Mouse (Mus musculus) kidney, postnatal 0 days (tissue): ENCODE results near the gene Ncoa6. TPM values are rescaled to one million over a fixed set of nuclear protein-coding genes. Genes with fewer than 3 reads are reported as not detected.

ENCODE experiments used
- ATAC-seq: fragments of 200-750 bp; cut with Nextera tagmentation; replicated peaks from 2 replicates; pipeline ENCODE4 v1.8.0; 2017; ENCODE audit warnings: low read depth, moderate number of reproducible peaks, moderate TSS enrichment, moderate library complexity; ENCODE audit not compliant: low FRiP score
- DNase-seq: peaks from one replicate; pipeline ENCODE4 v3.0.0-alpha.2; 2016; ENCODE audit warnings: low spot score
- H3K27ac ChIP-seq: fragments of 300-500 bp; sonication (generic); 2 replicates; pipeline ENCODE4 v1.5.1; 2014; ENCODE audit warnings: mild to moderate bottlenecking
- H3K27me3 ChIP-seq: fragments of 300-500 bp; sonication (generic); 2 replicates; pipeline ENCODE4 v1.6.1; 2014; ENCODE audit warnings: low read length, mixed read lengths; ENCODE audit not compliant: insufficient read depth
- H3K36me3 ChIP-seq: fragments of 300-500 bp; sonication (generic); 2 replicates; pipeline ENCODE4 v1.6.1; 2014; ENCODE audit warnings: low read length, mixed read lengths; ENCODE audit not compliant: insufficient read depth
- H3K4me1 ChIP-seq: fragments of 300-500 bp; sonication (generic); replicated peaks from 2 replicates; pipeline ENCODE4 v1.6.1; 2014; ENCODE audit warnings: antibody characterized with exemption, low read length, mixed read lengths; ENCODE audit not compliant: insufficient read depth
- H3K4me2 ChIP-seq: fragments of 300-500 bp; sonication (generic); 2 replicates; pipeline ENCODE4 v1.6.1; 2014; ENCODE audit warnings: mild to moderate bottlenecking, low read length, moderate library complexity, mixed read lengths
- H3K4me3 ChIP-seq: fragments of 300-500 bp; sonication (generic); replicated peaks from 2 replicates; pipeline ENCODE4 v1.5.1; 2014; ENCODE audit warnings: low read depth, low read length
- H3K9ac ChIP-seq: fragments of 300-500 bp; sonication (generic); 2 replicates; pipeline ENCODE4 v1.6.1; 2014; ENCODE audit warnings: low read depth, low read length
- H3K9me3 ChIP-seq: fragments of 300-500 bp; sonication (generic); replicated peaks from 2 replicates; pipeline ENCODE4 v1.6.1; 2016; ENCODE audit warnings: low read length, inconsistent platforms, mixed read lengths
- CTCF ChIP-seq: IDR thresholded peaks from 2 replicates; pipeline ENCODE4 v1.5.1; 2016; ENCODE audit warnings: antibody characterized with exemption, low read depth, mild to moderate bottlenecking, moderate library complexity
- WGBS: fragments of 180-500 bp; shearing (Covaris S2); extraction: QIAGEN DNeasy Blood & Tissue Kit; methylation state at CpG from one replicate; pipeline ENCODE4 v1.1.7; 2014; 5-methylcytosine and 5-hydroxymethylcytosine counted together
- polyA plus RNA-seq: library from polyadenylated mRNA; unstranded; fragments of >200 nt; fragmentation: Nextera tagmentation; extraction: Ambion mirVana; gene quantifications from 2 replicates; pipeline ENCODE4 v1.2.1, GENCODE M21; 2015

Gene Ncoa6
- polyA plus RNA-seq, 1 experiment from 2014 or later = 19.6 TPM

DNA sequence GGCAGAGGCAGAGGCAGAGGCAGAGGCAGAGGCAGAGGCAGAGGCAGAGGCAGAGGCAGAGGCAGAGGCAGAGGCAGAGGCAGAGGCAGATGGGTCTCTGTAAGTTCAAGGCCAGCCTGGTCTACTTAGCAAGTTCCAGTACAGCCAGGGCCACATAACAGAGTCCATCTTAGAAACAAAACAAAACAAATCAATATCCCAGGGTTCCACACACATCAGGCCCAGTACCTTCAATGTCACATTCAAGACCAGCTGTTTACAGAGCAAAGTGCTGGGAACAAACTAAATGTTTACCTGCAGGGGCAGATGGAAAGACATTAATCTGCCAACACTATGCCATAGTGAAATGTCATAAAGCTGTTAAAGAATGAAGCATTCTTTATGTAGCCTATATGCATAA is 99.2 kb downstream of the Ncoa6 start:
- Histone ChIP-seq H3K36me3 (no peaks in the 10 kb centered on the region), H3K4me1 (no peaks in the 10 kb centered on the region), H3K27me3 (no peaks in the 10 kb centered on the region), H3K27ac (no peak overlapping the region), H3K9me3 (no peaks in the 10 kb centered on the region), H3K9ac (no peak overlapping the region), H3K4me3 (no peak overlapping the region), H3K4me2 (no peak overlapping the region)
- DNase-seq = no peak
- ATAC-seq = no peak
- no peak for TF ChIP-seq CTCF

DNA sequence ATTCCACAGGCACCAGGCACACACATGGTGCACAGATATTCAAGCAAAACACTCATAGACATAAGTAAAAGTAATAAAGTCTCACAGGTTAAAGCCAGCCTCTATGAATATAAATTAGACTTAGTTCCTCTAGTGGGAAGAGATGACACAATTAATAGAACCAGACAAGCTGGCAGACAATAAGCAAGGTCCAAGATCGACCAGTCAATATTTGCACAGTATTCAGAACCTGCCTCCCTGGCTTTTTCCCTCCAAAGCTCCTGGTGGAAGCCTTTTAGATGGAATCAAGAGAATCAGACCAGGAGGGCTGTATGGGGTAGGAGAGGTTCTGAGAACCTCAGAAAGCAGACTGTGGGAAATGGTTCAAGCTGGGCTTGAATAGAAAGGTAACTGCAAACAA is 99.8 kb downstream of the Ncoa6 start:
- WGBS = 81% methylated on average over 1 of the region's 1 CpGs
- TF ChIP-seq CTCF = no peak
- Histone ChIP-seq H3K27me3 (no peaks in the 10 kb centered on the region), H3K9me3 (no peaks in the 10 kb centered on the region), H3K36me3 (no peaks in the 10 kb centered on the region), H3K4me1 (no peaks in the 10 kb centered on the region), H3K4me3 (no peak overlapping the region), H3K27ac (no peak overlapping the region), H3K4me2 (no peak overlapping the region), H3K9ac (no peak overlapping the region)
- ATAC-seq (no peak), DNase-seq (no peak)

DNA sequence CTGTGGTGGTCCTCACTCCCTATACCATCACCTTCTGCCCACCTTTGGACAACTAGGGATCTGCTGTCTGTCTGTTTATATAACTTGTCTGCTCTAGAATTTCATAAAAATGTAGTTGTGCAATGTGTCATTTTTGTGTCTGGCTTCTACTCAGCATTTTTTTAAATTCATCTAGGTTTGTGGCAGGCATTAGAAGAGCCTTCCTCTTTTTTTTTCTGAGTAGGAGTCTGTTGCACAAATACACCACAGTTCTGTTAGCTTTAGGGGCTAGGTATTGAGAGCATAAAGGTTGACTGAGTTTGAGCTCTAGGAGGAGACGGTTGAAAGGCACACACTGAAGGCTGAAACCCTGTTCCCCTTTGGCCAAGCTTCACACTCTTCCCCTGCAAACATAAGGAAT is 100.4 kb downstream of the Ncoa6 start:
- Histone ChIP-seq H3K27ac (no peak overlapping the region), H3K9ac (no peak overlapping the region), H3K9me3 (no peaks in the 10 kb centered on the region), H3K4me3 (no peak overlapping the region), H3K27me3 (no peaks in the 10 kb centered on the region), H3K4me1 (no peaks in the 10 kb centered on the region), H3K36me3 (no peaks in the 10 kb centered on the region), H3K4me2 (no peak overlapping the region)
- no peak for TF ChIP-seq CTCF
- WGBS = 82% methylated on average over 1 of the region's 1 CpGs
- no peak for DNase-seq
- ATAC-seq = no peak

DNA sequence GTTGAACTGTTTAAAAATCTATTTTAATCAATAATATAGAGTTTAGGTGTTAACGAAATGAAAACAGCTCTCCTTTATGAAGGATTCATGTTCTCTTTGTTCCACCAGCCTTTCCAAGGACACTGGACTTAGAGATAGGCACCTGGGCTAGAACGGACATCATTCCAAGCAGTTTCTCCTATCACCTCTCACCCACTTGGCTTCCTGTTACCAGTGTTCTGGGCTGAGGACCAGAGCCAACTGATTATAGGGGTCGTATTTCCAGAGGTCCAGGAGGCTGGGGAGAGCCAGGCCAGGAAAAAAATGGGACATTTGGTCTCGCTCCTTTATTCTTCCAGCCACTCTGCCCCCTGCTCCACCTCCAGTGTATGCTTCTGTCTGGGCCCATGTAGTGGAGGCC is 101.2 kb downstream of the Ncoa6 start:
- Histone ChIP-seq H3K9me3 (no peaks in the 10 kb centered on the region), H3K9ac (no peak overlapping the region), H3K4me2 (no peak overlapping the region), H3K36me3 (no peaks in the 10 kb centered on the region), H3K27ac (no peak overlapping the region), H3K4me3 (no peak overlapping the region), H3K27me3 (no peaks in the 10 kb centered on the region), H3K4me1 (no peaks in the 10 kb centered on the region)
- ATAC-seq (no peak), DNase-seq (no peak)
- 42% methylated on average over 4 of the region's 4 CpGs for WGBS
- no peak for TF ChIP-seq CTCF

DNA sequence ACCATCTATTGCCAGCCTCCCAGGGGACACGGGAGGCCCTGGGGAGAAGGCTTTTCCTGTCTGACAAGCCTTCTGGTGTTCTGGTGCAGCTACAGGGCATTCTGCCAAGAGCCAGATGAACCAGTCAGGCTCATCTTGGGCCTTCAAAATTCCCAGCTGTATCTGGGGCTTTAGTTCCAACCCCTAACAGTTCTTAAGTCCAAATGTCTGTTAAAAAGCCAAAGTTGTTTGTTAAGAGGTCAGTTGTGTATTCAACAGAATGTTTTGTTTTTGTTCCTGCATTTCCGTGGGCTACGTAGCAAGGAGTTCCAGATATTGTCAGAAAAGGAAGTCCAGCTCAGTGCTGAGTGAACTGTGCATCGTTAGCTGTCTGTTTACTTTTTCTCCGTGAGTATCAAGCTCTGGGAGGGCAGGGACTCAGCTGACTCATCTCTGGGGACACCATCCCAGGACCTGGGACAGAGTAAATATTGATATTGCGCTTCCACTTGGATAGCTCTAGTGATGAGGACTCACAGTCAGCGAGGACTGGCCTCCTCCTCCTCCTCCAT is 104.3 kb downstream of the Ncoa6 start:
- H3K36me3 ChIP-seq = no peaks in the 10 kb centered on the region
- 40% methylated on average over 7 of the region's 7 CpGs for WGBS
- no peaks in the 10 kb centered on the region for H3K4me1 ChIP-seq
- peak overlapping the region; percentile 62; the same call in 1 of the 2 replicates for H3K27ac ChIP-seq
- no peaks in the 10 kb centered on the region for H3K27me3 ChIP-seq
- no peak for ATAC-seq
- H3K4me3 ChIP-seq = no peak overlapping the region
- H3K4me2 ChIP-seq = no peak overlapping the region
- peak; percentile 34 for DNase-seq
- TF ChIP-seq CTCF = no peak
- H3K9ac ChIP-seq = no peak overlapping the region
- H3K9me3 ChIP-seq = no peaks in the 10 kb centered on the region

DNA sequence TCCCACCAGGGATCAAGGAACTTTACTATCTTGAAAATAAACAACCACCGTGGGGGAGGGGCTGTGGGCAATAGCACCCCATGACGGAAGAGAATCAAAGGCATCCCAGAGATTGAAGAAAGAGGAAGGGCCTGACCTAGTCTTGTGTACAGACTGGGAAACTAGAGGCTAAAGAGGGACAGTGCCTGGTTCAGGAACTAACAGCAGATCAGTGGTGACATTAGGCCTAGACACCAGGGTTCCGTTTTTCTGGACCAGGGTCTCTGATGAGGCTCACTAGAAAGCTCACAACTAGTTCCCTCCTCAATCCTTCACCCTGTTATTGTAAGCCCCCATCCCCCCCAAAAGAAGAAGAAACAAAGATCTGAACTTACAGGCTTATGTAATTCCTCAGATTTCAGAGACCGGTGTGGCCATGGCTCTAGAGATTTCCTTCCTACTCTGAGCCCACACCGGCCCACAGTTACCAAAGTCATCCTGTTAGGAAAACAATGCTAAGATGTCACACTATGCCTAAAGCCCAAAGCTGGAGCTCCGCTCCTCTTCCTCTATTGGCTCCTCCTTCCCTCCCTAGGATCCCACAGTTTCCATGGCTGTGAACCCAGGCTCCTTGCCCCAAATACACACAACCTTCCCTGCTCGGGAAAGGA is 105.9 kb downstream of the Ncoa6 start:
- no peaks in the 10 kb centered on the region for H3K36me3 ChIP-seq
- 77% methylated on average over 7 of the region's 7 CpGs for WGBS
- no peak overlapping the region for H3K4me3 ChIP-seq
- H3K9ac ChIP-seq = no peak overlapping the region
- TF ChIP-seq CTCF = no peak
- H3K9me3 ChIP-seq = no peaks in the 10 kb centered on the region
- ATAC-seq (no peak), DNase-seq (no peak)
- no peaks in the 10 kb centered on the region for H3K4me1 ChIP-seq
- no peak overlapping the region for H3K4me2 ChIP-seq
- no peak overlapping the region for H3K27ac ChIP-seq
- no peaks in the 10 kb centered on the region for H3K27me3 ChIP-seq
